Mouse (Mus musculus): Measurements from ENCODE around the gene Fam71b.
"Not testable (repeated sequence)": the region's sequence is repeated elsewhere in the genome, so short reads cannot be mapped to it uniquely, and the experiment has no call there.

Fam71b gene

DNA sequence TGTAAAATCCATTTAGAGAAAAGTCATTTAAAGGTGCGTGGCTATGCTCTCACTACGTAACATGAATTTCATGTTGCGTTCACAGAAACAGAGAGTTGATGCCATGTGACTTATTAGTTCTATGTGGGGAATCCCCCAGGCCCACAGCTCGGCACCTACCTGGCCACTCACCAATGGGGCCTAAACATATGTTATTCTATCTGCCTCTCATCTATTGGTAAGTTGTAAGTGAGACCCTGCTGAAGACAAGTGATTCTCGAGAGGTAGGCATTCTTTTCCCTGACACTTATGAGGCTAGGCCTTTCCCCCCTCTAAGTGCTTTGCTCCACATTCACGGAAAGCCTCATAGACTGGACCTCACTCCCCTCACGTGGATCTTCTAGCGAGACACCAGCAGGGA, 9.8 kb upstream of the Fam71b start:
- no peak for DNase-seq

DNA sequence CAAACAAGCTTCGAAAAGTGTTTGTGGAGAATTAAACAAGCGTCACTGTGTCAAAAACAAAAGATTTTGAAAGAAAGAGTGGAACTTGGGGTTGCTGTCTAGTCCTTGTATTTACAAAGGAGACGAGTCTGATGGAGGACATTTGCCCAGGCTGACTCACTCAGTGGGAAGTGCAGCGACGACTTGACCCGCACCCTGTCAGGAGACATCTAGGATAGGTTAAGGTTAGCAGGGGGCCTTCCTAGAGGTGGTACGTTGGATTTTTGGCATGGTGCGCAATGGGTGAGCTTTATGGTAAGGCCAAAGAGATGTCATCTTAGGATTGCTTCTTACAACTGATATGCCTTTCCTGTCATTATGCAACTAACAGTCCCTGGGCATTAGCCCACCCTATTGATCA, 9.3 kb upstream of the Fam71b start:
- DNase-seq: no peak

DNA sequence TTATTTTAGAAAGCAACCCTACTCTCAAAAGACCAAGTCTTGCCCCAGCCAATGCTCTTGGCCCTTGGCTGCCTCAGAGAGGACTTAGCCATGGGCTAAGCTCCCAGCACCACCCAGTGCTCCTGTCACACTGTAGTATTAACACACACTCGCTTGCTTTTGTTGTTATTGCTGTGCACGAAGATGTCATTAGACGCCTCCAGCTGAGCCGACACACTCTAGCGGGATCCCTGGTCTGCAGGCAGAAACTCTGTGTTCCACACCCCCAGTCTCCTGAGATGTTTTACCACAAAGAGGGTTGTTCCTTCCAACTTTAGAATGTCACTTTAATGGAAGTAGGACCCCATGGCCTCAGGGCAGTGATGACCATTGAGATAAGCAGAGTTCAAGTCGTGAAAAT, 7.9 kb upstream of the Fam71b start:
- no peak for DNase-seq

DNA sequence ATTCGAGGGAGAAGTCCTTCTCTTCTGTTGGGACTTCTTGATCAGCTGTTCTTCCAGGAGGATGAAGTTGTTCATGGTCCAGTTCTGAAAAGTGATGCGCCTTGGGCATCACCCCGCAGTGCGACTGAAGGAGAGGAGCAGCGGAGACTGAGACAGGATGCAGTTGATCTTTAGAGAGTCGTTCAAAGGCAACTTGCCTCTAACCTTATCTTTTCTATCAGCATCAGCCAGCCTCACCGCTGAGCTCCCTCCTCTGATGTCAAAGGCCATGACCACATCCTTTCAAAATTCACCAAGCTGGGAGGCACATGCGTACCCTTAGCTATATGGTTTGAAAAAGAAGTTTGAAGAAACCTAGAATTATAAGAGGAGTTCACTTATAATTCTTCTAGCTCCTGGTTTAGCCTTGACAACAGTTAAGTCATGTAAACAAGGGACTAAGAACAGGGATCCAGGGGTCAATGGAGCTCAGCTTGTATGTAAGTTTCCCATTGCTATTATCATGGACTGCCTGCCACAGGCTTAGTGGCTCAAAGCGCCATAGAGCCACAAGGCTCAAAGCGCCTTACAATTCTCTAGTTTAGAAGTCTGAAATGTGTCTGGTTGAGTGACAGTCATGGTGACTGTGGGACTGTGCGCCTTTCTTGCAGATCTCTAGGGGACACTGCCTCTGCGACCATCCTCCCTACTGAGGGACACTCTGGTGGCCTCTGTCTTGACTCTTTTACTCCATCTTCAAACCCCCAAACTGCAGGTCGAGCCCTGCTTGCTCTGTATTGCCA, 6.8 kb upstream of the Fam71b start, which contains the start of gene Itk:
Gene Itk (minus strand): TSS at position 180 of the 782 bp plus-strand sequence.
- DNase-seq: no peak

DNA sequence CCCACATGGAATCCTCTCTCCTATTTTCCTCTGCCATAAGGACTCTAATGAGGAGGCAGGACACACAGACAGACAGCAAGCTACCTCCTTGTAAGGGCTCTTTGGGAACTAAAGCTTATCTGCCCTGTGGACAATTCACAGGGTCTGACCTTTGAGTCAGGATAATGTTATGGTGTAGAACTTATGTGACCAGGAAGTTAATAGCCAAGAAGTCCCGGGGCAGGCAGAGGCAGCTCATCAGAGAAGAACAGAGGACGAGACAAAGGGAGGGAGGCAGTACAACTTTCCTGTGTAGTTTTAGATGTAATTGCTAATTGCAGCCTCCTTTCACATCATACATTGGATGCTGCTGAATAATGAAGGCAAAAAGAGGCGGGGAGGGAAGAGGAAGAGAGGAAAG, 5.7 kb upstream of the Fam71b start:
- no peak for DNase-seq

DNA sequence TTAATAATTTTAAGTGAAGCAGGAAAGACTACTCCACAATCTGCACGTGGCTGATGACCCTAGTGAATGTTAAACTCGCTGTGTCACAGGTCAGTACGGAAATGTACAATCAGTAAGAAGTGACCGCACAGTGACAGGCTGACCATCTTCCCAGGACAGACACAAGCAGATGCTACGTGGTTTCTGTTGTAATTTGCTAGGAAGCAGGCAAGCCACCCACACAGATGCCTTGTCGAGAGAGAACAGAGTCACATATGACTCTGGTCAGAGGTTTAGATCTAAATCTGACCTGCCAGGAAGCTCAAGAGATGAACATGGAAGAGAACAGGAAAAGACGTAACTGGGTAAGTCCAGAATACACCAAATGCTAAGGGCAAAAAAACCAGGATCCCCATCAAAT, 3.5 kb upstream of the Fam71b start:
- no peak for DNase-seq

DNA sequence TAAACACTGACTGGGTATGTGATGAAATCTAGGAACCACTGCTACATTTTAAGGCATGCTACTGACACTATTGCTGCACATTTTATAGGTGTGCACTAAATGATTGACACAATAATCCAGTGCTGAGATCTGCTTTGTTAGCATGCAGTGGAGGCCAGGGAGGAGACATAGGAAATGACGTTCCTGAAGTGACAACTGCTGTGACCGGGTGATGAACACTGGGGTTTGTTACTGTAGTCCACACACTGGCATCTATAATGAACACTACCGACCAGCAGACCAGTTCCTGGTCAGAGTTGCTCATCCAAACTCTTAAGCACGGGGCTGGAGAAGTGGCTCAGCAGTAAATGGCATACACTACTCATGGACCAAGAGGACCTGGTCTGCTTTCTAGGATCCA, 2.9 kb upstream of the Fam71b start:
- no peak for DNase-seq

DNA sequence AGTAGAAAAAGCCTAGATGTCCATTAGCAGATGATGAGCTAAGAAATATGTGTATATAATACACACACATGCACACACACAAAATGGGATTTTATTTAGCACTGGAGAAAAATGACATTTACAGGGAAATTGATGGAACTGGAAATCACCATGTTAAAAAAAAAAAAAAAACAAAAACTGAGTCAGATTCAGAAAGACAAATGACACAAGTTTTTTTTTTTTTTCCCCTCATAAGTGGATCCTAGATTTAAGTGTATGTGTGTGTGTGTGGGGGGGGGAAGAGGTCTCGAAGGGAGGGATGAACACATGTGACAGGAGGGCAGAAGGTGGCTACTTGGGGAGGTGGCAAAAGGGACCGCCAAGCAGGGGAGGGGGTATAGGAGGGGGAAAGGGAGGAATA, 1.3 kb upstream of the Fam71b start:
- DNase-seq: no peak

DNA sequence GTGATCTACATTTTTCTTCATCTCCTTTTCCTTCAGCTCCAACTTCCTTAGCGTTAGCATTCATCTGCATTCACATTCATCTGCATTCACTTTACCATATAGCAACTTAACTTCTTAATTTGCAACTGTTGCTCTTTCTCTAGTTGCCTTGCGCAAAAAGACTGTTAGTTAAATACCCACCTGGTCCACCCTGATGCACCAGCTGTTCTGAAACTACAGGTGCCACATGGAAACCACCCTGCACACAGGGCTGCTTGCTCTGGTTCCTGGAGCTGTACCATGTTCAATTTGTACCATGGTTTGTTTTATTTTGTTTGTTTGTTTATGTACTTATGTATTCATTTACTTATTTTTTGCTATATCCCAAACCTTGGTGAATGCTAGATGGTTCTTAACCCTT, 661 bp upstream of the Fam71b start:
- DNase-seq: no peak

DNA sequence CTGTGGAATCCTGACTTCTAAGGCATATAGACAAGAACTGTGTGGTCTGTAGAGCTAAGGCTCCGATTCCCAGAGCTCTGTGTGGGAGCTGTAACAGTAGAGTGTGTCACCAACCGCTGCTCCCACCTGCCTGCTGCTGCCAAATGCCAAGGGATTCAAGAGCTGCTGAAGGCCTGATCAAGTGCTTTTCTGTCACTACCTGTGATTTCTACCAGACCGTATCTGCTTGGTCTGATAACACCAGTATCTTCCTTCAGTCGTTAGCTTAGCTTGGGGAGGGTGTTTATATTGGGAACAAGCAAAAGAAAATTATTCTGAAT, 461 bp downstream of the Fam71b start:
- no peak for DNase-seq

DNA sequence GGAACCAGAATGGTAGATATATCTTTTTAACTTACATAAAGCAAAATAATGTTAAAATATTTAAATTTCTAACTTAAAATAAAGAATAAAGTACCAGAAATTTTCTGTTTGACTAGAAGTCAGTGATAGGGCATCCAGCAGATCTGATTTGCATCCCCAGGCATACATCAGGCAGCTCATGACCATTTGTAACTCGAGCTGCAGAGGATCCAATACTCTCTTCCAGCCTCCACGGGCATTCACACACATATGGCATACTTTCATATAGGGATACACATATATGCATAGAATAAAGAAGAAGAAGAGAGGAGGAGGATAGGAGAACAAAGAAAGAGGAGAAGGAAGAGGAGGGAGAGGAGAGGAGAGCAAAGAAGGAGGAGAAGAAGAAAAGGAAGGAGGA, 1.5 kb downstream of the Fam71b start:
- DNase-seq: no peak

DNA sequence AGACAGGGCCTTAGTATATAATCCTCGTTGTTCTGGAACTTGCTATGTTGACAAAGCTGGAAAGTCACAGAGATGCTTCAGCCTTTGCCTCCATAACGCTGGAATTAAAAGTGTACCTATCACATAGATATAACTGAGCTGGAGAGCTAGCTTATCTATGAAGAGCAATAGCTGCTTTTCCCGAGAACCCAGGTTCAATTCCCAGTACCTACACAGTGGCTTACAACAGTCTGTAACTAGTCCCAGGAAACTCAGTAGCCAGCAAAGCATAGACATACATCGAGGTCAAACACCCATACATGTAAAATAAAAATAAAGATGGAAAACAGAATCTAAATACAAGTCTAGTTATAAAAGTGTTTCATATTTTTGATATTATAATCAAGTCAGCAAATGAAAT, 2.1 kb downstream of the Fam71b start:
- no peak for DNase-seq

DNA sequence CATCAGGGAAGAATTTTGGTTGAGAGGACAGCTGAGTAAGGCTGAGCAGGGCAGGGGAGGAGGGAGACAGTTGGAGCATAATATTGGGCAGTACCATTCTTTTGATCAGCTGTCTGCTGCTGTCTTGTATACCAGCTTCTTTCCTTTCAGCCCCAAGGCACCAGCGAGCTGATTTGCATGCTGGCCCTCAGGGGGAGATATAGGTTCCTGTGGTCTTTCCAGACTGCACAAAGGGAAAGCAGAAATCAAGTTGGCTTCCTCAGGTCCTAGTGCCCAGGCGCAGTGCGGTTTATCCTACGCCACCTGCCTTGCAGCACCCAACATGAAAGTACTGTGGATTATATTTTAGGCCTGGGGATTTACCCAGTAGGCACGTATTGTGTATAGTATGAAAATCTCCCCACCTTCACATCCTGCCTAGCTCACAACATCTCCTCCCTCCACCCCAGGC, 2.6 kb downstream of the Fam71b start:
- DNase-seq: no peak

DNA sequence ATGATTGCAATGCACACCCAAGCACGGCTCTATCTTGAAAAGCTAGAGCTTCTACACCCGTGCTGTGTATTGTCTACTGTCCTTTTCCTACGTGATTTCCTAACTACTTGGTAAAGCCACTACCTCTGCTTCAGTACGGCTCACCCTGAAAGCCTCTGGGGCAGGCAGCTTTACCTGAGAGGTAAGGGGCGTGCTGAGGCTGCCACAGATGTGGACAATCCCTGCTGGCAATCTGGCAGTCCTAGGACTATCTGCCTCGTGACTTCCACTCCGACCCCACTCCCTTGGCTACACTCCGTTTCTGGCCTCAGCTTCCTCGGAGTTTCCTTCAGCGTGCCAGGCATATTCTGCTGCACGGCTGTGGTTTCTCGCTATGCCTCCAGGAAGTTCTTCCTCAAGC, 5.2 kb downstream of the Fam71b start:
- DNase-seq: no peak

DNA sequence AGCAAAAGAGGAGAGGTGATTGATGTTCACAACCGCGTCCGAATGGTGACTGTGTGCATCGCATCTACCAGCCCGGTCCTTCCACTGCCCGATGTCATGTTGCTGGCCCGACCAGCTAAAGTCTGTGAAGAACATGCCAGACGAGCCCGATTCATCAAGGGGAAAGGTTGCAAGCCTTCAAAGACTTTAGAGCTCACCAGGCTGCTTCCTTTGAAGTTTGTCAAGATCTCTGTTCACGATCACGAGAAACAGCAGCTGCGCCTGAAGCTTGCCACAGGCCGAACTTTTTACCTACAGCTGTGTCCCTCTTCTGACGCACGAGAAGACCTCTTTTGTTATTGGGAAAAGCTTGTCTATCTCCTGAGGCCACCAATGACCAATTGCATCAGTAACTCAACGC, 8.6 kb downstream of the Fam71b start:
- no peak for DNase-seq

DNA sequence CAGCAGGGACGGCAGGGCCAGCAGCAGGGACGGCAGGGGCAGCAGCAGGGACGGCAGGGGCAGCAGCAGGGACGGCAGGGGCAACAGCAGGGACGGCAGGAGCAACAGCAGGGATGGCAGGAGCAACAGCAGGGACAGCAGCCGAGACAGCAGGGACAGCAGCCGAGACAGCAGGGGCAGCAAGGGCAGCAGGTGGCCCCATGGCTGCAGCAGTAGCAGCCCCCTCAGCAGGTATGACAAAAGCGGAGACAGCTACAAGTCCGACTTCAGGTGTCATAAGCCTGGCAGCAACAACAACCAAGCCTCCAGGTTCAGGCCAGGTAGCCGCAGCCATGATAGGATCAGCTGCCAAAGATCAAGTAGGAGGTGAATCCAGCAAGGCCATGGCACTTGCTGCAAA, 10.4 kb downstream of the Fam71b start:
- DNase-seq: peak; percentile 44

DNA sequence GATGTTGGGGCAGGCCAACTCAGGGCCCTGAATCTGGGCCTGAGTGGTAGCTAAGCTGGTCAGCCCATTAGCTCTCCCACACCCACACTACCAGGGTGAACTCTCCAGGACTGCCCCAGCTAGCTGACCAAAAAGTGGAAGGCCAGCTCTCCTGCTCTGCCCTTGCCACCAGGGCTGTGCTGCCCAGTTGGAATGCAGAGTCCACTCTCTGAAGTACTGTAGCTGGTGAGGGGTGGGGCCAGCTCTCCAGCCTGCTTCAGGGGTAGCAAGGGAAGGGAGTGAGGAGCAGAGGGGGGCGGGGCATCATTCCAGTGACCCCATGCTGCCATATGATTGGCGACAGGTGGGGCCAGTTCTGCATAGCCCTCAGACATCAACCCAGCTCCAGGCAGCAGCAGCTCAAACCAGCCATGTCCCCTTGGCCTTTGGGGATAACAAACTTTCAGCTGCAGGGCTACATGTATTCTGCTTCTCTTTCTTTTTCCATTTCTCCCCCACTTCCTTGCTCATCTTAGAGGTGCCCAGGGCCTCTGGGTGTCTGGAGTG, 13.7 kb downstream of the Fam71b start:
- DNase-seq: no peak

DNA sequence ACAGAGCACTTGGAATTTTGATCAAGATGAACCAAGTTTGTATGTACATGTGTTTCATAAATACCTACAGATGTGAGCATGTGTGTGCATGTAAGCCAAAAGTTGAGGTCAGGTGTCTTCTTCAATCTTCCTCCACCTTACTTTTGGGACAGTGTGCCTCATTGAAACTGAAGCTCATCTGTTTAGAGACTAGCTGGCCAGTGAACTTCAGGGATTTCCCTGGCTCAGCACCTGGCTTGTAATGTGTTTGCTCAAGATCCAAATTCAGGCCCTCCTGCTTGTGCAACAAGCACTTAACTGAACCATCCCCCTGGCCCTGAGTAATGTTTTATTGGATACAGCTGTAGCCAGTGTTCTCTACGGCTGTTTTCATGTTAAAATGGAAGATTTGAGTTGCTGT, 22.1 kb downstream of the Fam71b start:
- DNase-seq: no peak

DNA sequence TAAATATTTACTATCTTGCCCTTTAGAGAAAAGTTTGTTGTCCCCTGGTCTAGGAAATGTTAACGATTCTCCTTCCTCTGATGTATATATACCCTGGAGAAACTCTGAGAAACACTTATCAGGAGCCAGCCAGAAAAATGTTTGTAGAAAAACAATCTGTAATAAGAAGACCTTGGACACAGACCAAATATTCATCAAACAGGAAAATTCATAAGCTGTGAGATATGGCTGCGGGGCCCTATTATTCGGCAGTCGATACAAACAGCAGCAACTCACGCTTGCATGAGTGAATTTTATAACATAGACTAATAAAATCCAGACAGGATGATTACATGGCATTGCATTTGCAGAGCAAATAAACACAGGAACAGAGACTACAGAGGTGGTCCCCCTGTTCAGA, 22.5 kb downstream of the Fam71b start:
- no peak for DNase-seq

DNA sequence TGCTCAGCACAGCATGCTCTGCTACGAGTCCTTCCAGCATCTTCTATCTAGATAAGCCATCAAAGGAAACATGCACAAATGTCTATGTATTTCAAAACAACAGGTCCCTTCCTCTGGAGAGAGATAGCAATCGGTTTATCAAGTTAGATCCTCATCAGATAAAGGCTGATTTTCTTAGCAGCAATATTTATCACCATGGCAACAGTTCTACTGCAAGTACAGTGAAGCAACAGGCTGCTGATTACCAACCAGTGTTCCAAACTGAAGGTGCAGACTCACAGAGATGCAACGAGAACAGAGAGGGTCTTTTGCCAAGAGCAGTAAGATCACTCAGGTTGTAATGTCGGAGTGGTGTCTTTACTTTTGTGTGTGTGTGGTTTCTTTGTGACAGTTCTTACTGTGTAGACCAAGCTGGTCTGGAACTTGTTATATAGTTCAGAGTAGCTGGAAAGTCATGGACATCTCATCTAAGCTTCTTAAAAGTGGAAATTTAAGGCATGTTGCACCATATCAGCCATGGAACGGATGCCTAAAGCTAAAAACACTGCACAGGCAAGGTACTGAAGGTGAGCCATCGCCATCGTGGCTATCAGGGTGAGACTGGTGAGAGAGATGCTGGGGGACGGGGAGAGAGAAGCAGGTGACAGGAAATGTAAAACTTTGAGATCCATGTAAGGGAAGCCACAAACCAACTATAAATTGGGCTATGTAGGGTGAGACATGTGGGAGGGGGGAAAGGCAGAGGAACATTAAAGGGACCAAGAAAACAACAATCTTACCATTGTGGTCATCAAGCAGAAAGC, 24.9 kb downstream of the Fam71b start:
- DNase-seq: no peak

DNA sequence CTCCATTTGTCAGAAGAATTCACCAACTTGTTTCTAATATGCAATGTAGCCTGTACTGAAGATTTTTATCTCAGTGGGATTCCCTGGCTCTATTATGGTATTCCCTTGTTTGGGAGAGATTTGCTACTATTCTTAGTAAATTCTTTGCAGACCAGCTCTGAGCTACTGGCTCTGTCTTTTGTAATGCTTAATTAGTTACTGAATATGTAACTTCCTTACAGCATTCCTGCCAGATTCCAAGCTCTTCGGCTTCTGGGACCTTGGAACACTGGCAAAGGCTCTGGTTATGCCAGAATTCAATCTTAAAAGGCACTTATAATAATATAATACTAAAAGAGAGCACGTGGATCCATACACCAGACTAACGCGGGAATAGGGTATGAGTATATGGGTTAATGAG, 31.8 kb downstream of the Fam71b start:
- DNase-seq: not testable (repeated sequence)

DNA sequence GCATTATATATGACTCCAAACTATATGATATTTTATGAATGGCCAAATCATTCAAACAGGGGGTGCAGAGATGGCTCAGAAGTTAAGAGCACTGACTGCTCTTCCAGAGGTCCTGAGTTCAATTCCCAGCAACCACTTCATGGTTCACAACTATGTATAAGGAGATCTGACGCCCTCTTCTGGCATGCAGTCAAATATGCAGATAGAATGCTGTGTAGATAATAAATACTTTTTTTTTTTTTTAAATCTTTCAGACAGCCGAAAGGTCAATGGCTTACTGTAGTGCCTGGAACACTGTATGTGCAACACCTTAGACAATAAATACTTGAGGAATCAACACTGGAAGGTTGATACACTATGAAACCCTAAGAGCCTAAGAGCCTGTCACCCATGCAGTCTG, 33.8 kb downstream of the Fam71b start:
- no peak for DNase-seq

DNA sequence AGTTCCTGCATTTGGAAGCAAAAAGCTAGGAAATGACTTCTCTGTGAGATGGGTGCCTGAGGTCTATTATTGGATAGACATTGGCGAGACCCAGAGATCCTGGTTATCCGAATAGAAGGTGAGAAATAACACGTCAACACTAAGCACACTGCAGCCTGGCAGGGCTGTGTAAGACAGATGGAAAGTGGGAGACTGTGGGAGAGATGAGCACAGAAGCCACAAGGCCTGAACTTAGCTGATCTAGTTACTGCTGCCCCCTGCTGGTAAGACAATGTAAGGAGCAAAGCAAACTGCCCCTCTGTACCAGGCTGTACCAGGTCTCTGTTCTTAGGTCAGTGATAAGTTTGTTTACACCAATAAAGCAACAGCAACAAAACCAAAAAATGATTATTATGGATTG, 34.8 kb downstream of the Fam71b start:
- DNase-seq: peak; percentile 76

DNA sequence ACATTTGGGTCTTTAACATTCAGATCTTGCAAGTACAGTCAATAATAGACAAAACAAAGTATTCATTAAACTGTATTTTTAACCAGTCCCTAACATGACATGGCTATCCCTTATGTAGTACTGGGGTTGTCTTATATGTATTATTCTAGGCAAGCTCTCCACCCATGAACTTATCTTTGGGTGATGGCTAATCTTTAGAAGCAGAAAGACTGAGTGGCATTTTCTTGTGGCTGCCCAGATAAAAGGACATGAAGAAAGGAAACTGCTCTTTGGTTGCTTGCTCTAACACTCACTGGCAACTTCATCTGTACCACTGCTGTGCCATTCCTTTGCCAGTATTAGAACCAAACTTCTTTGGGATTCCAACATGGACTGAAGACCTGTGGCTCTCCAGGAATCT, 39.0 kb downstream of the Fam71b start:
- DNase-seq: no peak
